Mouse (Mus musculus) stomach, embryonic 15.5 days (tissue): Measurements from ENCODE around the gene Tmigd1. TPM values are rescaled to one million over a fixed set of nuclear protein-coding genes. Genes with fewer than 3 reads are reported as not detected.

Experiments used
- ATAC-seq: fragments of 200-750 bp; cut with Nextera tagmentation; 2 replicates; pipeline ENCODE4 v1.8.0; 2017; ENCODE audit warnings: low read depth, moderate number of reproducible peaks, moderate TSS enrichment; ENCODE audit not compliant: insufficient read depth, low FRiP score
- H3K27ac ChIP-seq: fragments of 300-500 bp; sonication (generic); 2 replicates; pipeline ENCODE4 v1.5.1; 2015; ENCODE audit warnings: mild to moderate bottlenecking, inconsistent platforms
- H3K27me3 ChIP-seq: fragments of 300-500 bp; sonication (generic); replicated peaks from 2 replicates; pipeline ENCODE4 v1.6.1; 2015; ENCODE audit warnings: inconsistent platforms
- H3K36me3 ChIP-seq: fragments of 300-500 bp; sonication (generic); 2 replicates; pipeline ENCODE4 v1.6.1; 2015; ENCODE audit warnings: inconsistent platforms
- H3K4me1 ChIP-seq: fragments of 300-500 bp; sonication (generic); 2 replicates; pipeline ENCODE4 v1.6.1; 2015; ENCODE audit warnings: inconsistent platforms
- H3K4me2 ChIP-seq: fragments of 300-500 bp; sonication (generic); 2 replicates; pipeline ENCODE4 v1.6.1; 2015; ENCODE audit warnings: mild to moderate bottlenecking, inconsistent platforms
- H3K4me3 ChIP-seq: fragments of 300-500 bp; sonication (generic); replicated peaks from 2 replicates; pipeline ENCODE4 v1.5.1; 2015; ENCODE audit warnings: inconsistent platforms
- H3K9ac ChIP-seq: fragments of 300-500 bp; sonication (generic); 2 replicates; pipeline ENCODE4 v1.6.1; 2015; ENCODE audit warnings: inconsistent platforms
- H3K9me3 ChIP-seq: fragments of 300-500 bp; sonication (generic); 2 replicates; pipeline ENCODE4 v1.6.1; 2016; ENCODE audit warnings: inconsistent platforms
- WGBS: fragments of 180-500 bp; shearing (Covaris S2); methylation state at CpG from one replicate; pipeline ENCODE4 v1.1.7; 2015; 5-methylcytosine and 5-hydroxymethylcytosine counted together
- polyA plus RNA-seq: library from polyadenylated mRNA; unstranded; fragments of >200 nt; fragmentation: Nextera tagmentation; extraction: Ambion mirVana; gene quantifications from 2 replicates; pipeline ENCODE4 v1.2.1, GENCODE M21; 2015

Tmigd1 gene
- polyA plus RNA-seq: 0.27 and 1.4 TPM in 2 replicates

GRCm38 (mm10) chr11:76901579-76902361 is at the start of gene Tmigd1:
Gene Tmigd1, plus strand, starts transcription at chr11:76902159.
- 71% methylated on average over 7 of the region's 7 CpGs for WGBS
- no peak for ATAC-seq
- H3K9me3 ChIP-seq: no peaks in the 10 kb centered on the region

GRCm38 (mm10) chr11:76854475-76855341 is 47.3 kb upstream of the Tmigd1 start:
- Histone ChIP-seq H3K27ac (0 out of 2 replicates have a peak overlapping the region, but pooled peaks have one; percentile 28), H3K36me3 (no peaks in the 10 kb centered on the region), H3K4me2 (no peak overlapping the region), H3K27me3 (no peaks in the 10 kb centered on the region), H3K4me3 (no peak overlapping the region), H3K4me1 (0 out of 2 replicates have a peak, but pooled peaks cover 2% of the 10 kb centered on the region), H3K9ac (no peak overlapping the region), H3K9me3 (no peaks in the 10 kb centered on the region)
- WGBS: 62% methylated on average over 17 of the region's 17 CpGs
- ATAC-seq: peak; percentile 58; the same call in 1 of the 2 replicates

More at GRCm38 (mm10) chr11:76901579-76902361, at the start of gene Tmigd1:
- Histone ChIP-seq H3K36me3 (no peaks in the 10 kb centered on the region), H3K27me3 (no peaks in the 10 kb centered on the region), H3K4me3 (no peak within 1 kb of the TSS), H3K4me1 (peaks cover 12% of the 10 kb centered on the region), H3K9ac (no peak within 1 kb of the TSS), H3K27ac (no peak within 1 kb of the TSS), H3K4me2 (no peak within 1 kb of the TSS)

- Histone ChIP-seq H3K9me3 (no peaks in the 10 kb centered on the region), H3K4me2 (no peak overlapping the region), H3K27me3 (no peaks in the 10 kb centered on the region), H3K9ac (no peak overlapping the region), H3K4me1 (0 out of 2 replicates have a peak, but pooled peaks cover 2% of the 10 kb centered on the region), H3K27ac (no peak overlapping the region), H3K36me3 (no peaks in the 10 kb centered on the region), H3K4me3 (no peak overlapping the region)
- WGBS: 77% methylated on average over 2 of the region's 2 CpGs
- no peak for ATAC-seq
Measured at GRCm38 (mm10) chr11:76856601-76857000, 45.4 kb upstream of the Tmigd1 start.

DNA sequence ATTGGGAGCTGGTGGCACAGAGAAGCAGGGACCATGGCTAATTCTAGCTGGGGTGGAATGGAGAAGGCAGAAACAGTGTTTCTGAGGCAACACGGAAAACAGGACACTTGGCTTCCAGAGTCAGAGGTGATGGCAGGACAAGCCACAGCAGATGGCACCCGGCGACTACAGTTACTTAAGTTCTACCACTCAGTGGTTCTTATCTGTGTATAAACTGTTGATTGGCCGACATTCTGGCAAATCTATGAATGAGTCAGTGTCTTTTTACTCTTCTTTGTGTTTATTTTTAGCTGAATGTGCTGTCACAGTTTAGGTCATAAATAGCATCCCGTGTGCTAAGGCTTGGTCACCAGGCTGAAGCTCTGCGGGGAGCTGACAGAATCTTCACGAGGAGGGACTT is 44.8 kb upstream of the Tmigd1 start:
- Histone ChIP-seq H3K27ac (no peak overlapping the region), H3K9ac (no peak overlapping the region), H3K4me1 (0 out of 2 replicates have a peak, but pooled peaks cover 2% of the 10 kb centered on the region), H3K9me3 (no peaks in the 10 kb centered on the region), H3K4me2 (no peak overlapping the region), H3K4me3 (no peak overlapping the region), H3K36me3 (no peaks in the 10 kb centered on the region), H3K27me3 (no peaks in the 10 kb centered on the region)
- WGBS: 68% methylated on average over 7 of the region's 7 CpGs
- no peak for ATAC-seq

- 48% methylated on average over 5 of the region's 5 CpGs for WGBS
- peak overlapping the region; percentile 35; the same call in 1 of the 2 replicates for H3K27ac ChIP-seq
- 0 out of 2 replicates have a peak, but pooled peaks cover 2% of the 10 kb centered on the region for H3K4me1 ChIP-seq
Measured at GRCm38 (mm10) chr11:76858781-76859180, 43.2 kb upstream of the Tmigd1 start.

DNA sequence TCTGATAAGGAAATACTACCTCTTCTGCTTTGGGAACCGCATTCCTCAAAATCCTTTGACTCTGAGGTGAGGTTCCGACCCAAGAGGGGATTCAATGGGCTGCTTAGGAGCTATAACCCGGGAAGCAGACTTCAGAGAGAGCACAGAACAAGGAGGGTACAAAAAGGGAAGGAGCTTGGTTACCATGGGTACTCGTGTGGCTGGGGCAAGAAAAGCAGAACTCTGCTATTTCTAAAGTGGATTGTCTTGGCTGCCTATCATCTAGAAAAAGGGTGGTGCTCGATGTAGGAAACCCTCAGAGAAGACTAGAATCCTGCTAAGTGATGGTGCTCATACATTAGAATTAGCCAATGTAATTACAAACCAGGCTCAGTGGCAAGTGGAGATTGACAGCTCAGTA is 42.7 kb upstream of the Tmigd1 start:
- Histone ChIP-seq H3K9me3 (no peaks in the 10 kb centered on the region), H3K9ac (no peak overlapping the region), H3K4me3 (no peak overlapping the region), H3K27ac (peak overlapping the region; percentile 35; the same call in 1 of the 2 replicates), H3K27me3 (no peaks in the 10 kb centered on the region), H3K4me1 (0 out of 2 replicates have a peak, but pooled peaks cover 2% of the 10 kb centered on the region), H3K4me2 (no peak overlapping the region), H3K36me3 (no peaks in the 10 kb centered on the region)
- WGBS: 56% methylated on average over 5 of the region's 5 CpGs
- ATAC-seq: no peak

More at GRCm38 (mm10) chr11:76858781-76859180, 43.2 kb upstream of the Tmigd1 start:
- Histone ChIP-seq H3K27me3 (no peaks in the 10 kb centered on the region), H3K4me3 (no peak overlapping the region), H3K36me3 (no peaks in the 10 kb centered on the region), H3K9ac (no peak overlapping the region), H3K9me3 (no peaks in the 10 kb centered on the region), H3K4me2 (no peak overlapping the region)
- peak; percentile 63 for ATAC-seq

GRCm38 (mm10) chr11:76861185-76861584 is 40.8 kb upstream of the Tmigd1 start:
- Histone ChIP-seq H3K4me3 (no peak overlapping the region), H3K27ac (no peak overlapping the region), H3K4me2 (no peak overlapping the region), H3K9me3 (no peaks in the 10 kb centered on the region), H3K4me1 (0 out of 2 replicates have a peak, but pooled peaks cover 2% of the 10 kb centered on the region), H3K27me3 (no peaks in the 10 kb centered on the region), H3K36me3 (no peaks in the 10 kb centered on the region), H3K9ac (no peak overlapping the region)
- ATAC-seq: no peak
- whole genome bisulfite sequencing: 84% methylated on average over 3 of the region's 3 CpGs

- no peak for ATAC-seq
- Histone ChIP-seq H3K9ac (no peak overlapping the region), H3K36me3 (no peaks in the 10 kb centered on the region), H3K27ac (no peak overlapping the region), H3K4me3 (no peak overlapping the region), H3K27me3 (no peaks in the 10 kb centered on the region), H3K4me2 (no peak overlapping the region), H3K9me3 (no peaks in the 10 kb centered on the region), H3K4me1 (no peaks in the 10 kb centered on the region)
- 59% methylated on average over 11 of the region's 11 CpGs for WGBS
Measured at GRCm38 (mm10) chr11:76872556-76873234, 29.3 kb upstream of the Tmigd1 start.

- no peak overlapping the region for H3K27ac ChIP-seq
- 85% methylated on average over 5 of the region's 5 CpGs for WGBS
- H3K27me3 ChIP-seq: no peaks in the 10 kb centered on the region
- H3K9ac ChIP-seq: no peak overlapping the region
- no peaks in the 10 kb centered on the region for H3K9me3 ChIP-seq
- H3K4me2 ChIP-seq: no peak overlapping the region
- no peaks in the 10 kb centered on the region for H3K36me3 ChIP-seq
- no peaks in the 10 kb centered on the region for H3K4me1 ChIP-seq
- H3K4me3 ChIP-seq: no peak overlapping the region
- ATAC-seq: no peak
Measured at GRCm38 (mm10) chr11:76873865-76874264, 28.1 kb upstream of the Tmigd1 start.

- WGBS: 53% methylated on average over 6 of the region's 6 CpGs
- H3K4me3 ChIP-seq: no peak overlapping the region
- no peak overlapping the region for H3K4me2 ChIP-seq
- no peak overlapping the region for H3K9ac ChIP-seq
- no peak overlapping the region for H3K27ac ChIP-seq
- ATAC-seq: no peak
- H3K9me3 ChIP-seq: no peaks in the 10 kb centered on the region
- no peaks in the 10 kb centered on the region for H3K27me3 ChIP-seq
- H3K36me3 ChIP-seq: no peaks in the 10 kb centered on the region
- no peaks in the 10 kb centered on the region for H3K4me1 ChIP-seq
Measured at GRCm38 (mm10) chr11:76874766-76875165, 27.2 kb upstream of the Tmigd1 start.

GRCm38 (mm10) chr11:76879816-76880215 is 22.1 kb upstream of the Tmigd1 start:
- no peaks in the 10 kb centered on the region for H3K27me3 ChIP-seq
- no peaks in the 10 kb centered on the region for H3K4me1 ChIP-seq
- no peak overlapping the region for H3K9ac ChIP-seq
- ATAC-seq: no peak
- no peak overlapping the region for H3K4me3 ChIP-seq
- no peaks in the 10 kb centered on the region for H3K36me3 ChIP-seq
- H3K27ac ChIP-seq: no peak overlapping the region
- no peaks in the 10 kb centered on the region for H3K9me3 ChIP-seq
- 76% methylated on average over 5 of the region's 5 CpGs for WGBS
- no peak overlapping the region for H3K4me2 ChIP-seq
